Mouse (Mus musculus): ENCODE measurements around the gene Hipk4.

GRCm38 (mm10) chr7:27535386-27535785 is 12.3 kb downstream of the Hipk4 start:
- no peak for TF ChIP-seq CTCF (IDR thresholded peaks at IDR 0.05)
- no peak for TF ChIP-seq EP300 (IDR thresholded peaks at IDR 0.05)

Data from lung, postnatal 0 days (tissue).